Mouse (Mus musculus): Measurements from ENCODE around the gene Prcc. TPM values are rescaled to one million over a fixed set of nuclear protein-coding genes. Genes with fewer than 3 reads are reported as not detected.
A peak's percentile ranks its signal among the peaks of the same experiment; 100 is the strongest.

Gene Prcc
- polyA plus RNA-seq, 1 experiment: 34.2 TPM

DNA sequence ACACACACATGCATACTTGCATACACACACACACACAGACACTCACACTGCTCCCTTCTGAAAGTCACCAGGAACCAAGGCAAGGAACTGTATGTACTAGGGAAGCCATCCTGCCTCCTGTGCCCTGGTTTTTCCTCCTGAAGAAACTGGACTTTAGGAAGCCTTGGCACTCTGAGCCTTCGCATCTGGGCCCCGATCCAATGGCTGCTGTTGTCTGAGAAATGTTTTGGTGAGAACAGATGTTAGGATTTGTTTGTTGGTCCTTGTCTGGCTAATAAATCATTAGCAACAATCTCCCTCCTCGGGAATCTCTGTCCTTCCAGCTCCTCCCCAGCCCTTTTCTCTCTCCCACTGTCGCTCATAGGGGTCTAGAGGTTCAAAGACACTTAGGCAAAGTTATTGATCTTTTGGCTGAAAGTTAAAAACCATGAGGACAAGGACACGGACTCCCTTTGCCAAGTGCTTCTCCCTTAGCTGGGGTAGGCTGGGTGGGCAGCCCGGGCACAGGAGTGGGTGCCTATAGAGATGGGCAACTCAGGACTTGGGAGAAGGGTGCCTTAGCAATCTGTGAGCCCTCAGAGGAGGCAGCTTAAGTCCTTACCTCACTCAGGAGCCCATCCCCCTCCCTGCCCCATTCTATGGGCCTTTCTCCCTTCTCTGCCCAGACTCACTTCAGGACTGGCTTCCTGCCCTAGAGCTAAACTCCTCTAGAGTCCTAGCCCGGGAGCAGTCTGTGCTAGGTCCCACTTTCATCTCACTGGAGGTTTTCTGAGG, 30.4 kb downstream of the Prcc start:
- Histone ChIP-seq H3K27ac (ENCODE audit: insufficient read depth, low read length) (no peak overlapping the region), H3K4me1 (ENCODE audit: control insufficient read depth, insufficient read depth, low read length) (peaks cover 4% of the 10 kb centered on the region; the same call in 1 of the 2 replicates), H3K4me3 (ENCODE audit: insufficient read depth, low read length) (no peak overlapping the region)
- no peak for TF ChIP-seq CTCF (IDR thresholded peaks at IDR 0.05; ENCODE audit: borderline replicate concordance, insufficient read depth, low read length)
- no peak for TF ChIP-seq POLR2A (IDR thresholded peaks at IDR 0.05; ENCODE audit: low read depth, low read length)

DNA sequence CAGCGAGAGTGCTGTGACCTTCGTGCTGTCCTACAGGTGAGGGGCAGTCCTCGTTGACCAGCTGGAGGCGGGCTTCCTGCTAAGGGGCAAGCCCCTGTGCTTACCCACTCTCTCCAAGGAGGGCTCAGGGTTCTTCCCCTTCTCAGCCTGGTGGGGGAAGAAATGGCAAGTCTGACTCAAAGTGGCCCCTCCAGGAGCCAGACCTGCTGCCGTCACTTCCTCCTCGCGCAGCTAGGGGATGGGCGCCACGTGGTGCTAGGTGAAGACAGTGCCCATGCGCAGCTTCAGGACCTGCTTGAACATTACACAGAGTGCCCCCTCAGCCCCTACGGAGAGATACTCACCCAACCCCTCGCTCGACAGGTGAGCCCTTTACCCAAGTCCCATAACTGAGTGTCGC, 36.3 kb downstream of the Prcc start:
- H3K4me3 ChIP-seq (ENCODE audit: insufficient read depth, low read length): no peak overlapping the region
- TF ChIP-seq POLR2A (IDR thresholded peaks at IDR 0.05; ENCODE audit: low read depth, low read length): no peak
- no peak for TF ChIP-seq CTCF (IDR thresholded peaks at IDR 0.05; ENCODE audit: borderline replicate concordance, insufficient read depth, low read length)
- no peaks in the 10 kb centered on the region for H3K4me1 ChIP-seq (ENCODE audit: control insufficient read depth, insufficient read depth, low read length)
- H3K27ac ChIP-seq (ENCODE audit: insufficient read depth, low read length): no peak overlapping the region

DNA sequence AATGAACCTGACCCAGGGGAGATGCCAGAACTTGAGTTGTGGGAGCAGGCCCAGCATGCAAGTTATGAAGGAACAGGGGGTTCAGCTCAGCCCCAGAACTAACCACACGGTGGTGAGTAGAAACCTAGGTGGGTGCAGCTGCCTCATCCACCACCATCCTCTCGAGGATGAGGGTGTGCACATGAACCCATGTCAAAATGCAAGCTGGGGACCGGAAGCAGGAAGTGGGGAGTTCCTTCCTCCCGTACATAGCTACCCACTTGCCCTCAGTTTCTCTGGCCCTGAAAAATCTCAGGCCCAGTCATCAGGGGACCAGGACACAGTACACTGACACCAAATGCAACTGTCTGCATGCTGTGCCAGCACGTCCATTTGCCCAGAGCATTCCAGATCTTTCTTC, 37.7 kb downstream of the Prcc start:
- no peak overlapping the region for H3K4me3 ChIP-seq (ENCODE audit: insufficient read depth, low read length)
- H3K27ac ChIP-seq (ENCODE audit: insufficient read depth, low read length): no peak overlapping the region
- no peak for TF ChIP-seq POLR2A (IDR thresholded peaks at IDR 0.05; ENCODE audit: low read depth, low read length)
- TF ChIP-seq CTCF (IDR thresholded peaks at IDR 0.05; ENCODE audit: borderline replicate concordance, insufficient read depth, low read length): no peak
- H3K4me1 ChIP-seq (ENCODE audit: control insufficient read depth, insufficient read depth, low read length): no peaks in the 10 kb centered on the region

DNA sequence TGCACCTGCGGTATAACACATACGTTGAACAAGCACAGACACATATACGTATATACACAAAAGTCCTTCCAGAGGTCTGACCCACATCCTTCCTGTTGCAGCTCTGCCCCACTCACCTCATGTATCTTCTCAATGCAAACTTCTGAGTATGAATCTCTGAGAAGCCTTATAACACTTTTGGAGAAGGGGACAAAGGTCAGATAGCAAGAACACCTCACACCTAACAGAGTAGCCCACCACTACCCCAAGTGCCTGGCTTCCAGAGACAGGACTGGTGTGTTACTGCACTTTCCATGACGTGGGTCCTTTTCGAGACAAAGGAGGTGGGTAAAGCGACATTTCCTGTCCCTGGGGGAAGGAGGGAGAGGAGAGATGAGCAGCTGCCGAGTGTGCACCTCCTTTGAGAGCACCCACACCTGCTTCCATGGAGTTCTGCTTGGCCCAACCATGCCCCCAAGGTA, 38.7 kb downstream of the Prcc start, which contains the start of gene Sh2d2a:
TSS of gene Sh2d2a (plus strand) at position 106 of the 461 bp plus-strand sequence.
- TF ChIP-seq CTCF (IDR thresholded peaks at IDR 0.05; ENCODE audit: borderline replicate concordance, insufficient read depth, low read length) (no peak), POLR2A (IDR thresholded peaks at IDR 0.05; ENCODE audit: low read depth, low read length) (no peak)
- no peak within 1 kb of the TSS for H3K4me3 ChIP-seq (ENCODE audit: insufficient read depth, low read length)
- H3K27ac ChIP-seq (ENCODE audit: insufficient read depth, low read length): no peak within 1 kb of the TSS
- H3K4me1 ChIP-seq (ENCODE audit: control insufficient read depth, insufficient read depth, low read length): no peaks in the 10 kb centered on the region

DNA sequence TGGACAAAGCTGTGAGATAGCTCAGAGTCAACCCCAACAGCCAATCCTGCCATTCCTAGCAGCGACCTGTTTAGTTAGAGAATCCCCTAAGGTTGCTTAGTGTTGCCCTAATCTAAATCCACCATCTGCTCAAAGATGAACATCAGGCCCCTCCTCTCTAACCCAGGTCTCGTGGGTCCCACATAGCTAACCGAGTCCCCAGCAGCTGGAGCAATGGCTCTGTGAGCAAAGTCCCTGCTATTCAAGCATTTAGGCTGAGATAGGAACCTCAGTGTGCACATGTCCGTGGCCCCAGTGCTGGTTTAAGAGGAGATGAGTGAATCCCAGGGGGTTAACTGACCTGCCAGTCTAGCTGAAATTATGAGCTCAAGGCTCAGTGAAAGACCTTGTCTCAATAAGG, 39.2 kb downstream of the Prcc start:
- no peak overlapping the region for H3K27ac ChIP-seq (ENCODE audit: insufficient read depth, low read length)
- TF ChIP-seq POLR2A (IDR thresholded peaks at IDR 0.05; ENCODE audit: low read depth, low read length) (no peak), CTCF (IDR thresholded peaks at IDR 0.05; ENCODE audit: borderline replicate concordance, insufficient read depth, low read length) (no peak)
- no peaks in the 10 kb centered on the region for H3K4me1 ChIP-seq (ENCODE audit: control insufficient read depth, insufficient read depth, low read length)
- H3K4me3 ChIP-seq (ENCODE audit: insufficient read depth, low read length): no peak overlapping the region

DNA sequence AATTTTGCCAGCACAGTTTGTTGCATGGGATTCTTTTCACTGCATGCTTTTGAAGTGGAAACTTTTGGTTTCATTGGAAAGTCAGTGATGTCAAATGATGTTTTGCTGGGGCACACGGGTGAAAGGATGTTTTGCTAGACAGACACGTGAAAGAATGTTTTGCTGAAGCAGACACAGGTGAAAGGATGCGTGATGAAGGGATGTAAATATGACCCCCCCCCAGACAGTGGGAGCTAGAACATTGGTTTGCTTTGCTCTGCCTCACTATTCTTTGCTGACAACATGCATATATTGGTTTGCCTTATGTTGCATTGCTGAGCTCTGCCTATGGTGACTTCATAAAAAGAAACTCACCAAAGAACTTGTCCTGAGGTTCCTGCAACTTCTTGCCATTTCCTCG, 40.4 kb downstream of the Prcc start:
- no peaks in the 10 kb centered on the region for H3K4me1 ChIP-seq (ENCODE audit: control insufficient read depth, insufficient read depth, low read length)
- no peak overlapping the region for H3K4me3 ChIP-seq (ENCODE audit: insufficient read depth, low read length)
- H3K27ac ChIP-seq (ENCODE audit: insufficient read depth, low read length): no peak overlapping the region
- TF ChIP-seq CTCF (IDR thresholded peaks at IDR 0.05; ENCODE audit: borderline replicate concordance, insufficient read depth, low read length) (no peak), POLR2A (IDR thresholded peaks at IDR 0.05; ENCODE audit: low read depth, low read length) (no peak)

DNA sequence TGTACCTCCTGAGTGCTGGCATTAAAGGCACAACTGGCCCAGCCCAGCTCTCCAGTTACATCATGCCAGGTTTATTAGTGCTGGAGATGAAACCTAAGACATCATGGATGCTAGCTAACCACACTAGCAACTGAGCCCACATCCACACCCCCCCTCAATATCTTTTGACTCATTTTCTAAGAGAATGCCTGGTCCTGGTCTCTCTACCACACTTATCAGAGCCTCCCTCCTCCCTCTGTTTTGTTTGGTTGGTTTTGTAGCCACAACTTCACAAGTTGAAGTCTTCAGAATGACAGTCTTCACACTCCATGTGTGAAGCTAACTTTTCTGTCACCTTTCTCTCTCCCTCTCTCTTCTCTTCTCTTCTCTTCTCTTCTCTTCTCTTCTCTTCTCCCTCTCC, 44.5 kb downstream of the Prcc start:
- H3K4me3 ChIP-seq (ENCODE audit: insufficient read depth, low read length): no peak overlapping the region
- no peaks in the 10 kb centered on the region for H3K4me1 ChIP-seq (ENCODE audit: control insufficient read depth, insufficient read depth, low read length)
- H3K27ac ChIP-seq (ENCODE audit: insufficient read depth, low read length): no peak overlapping the region
- no peak for TF ChIP-seq CTCF (IDR thresholded peaks at IDR 0.05; ENCODE audit: borderline replicate concordance, insufficient read depth, low read length)
- TF ChIP-seq POLR2A (IDR thresholded peaks at IDR 0.05; ENCODE audit: low read depth, low read length): no peak

DNA sequence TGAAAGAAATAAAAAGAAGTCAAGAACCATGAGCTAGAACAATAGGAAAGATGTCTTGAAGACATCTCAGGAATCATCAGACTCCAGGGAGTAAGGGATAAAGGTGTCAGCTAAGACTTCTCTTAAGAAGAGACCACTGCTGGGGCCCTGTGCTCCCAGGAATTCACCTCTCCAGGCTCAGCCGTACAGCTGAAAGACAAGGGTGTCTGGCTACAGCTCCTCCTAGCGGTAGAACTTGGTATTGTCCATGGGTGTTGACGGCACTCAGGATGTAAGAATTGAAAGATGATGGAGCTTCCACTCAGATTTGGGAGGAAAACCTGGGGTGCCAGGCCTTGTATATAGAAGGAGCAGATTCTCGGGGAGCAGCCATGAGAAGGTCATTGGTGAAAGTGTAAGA, 46.8 kb downstream of the Prcc start:
- Histone ChIP-seq H3K27ac (ENCODE audit: insufficient read depth, low read length) (no peak overlapping the region), H3K4me3 (ENCODE audit: insufficient read depth, low read length) (no peak overlapping the region), H3K4me1 (ENCODE audit: control insufficient read depth, insufficient read depth, low read length) (no peaks in the 10 kb centered on the region)
- TF ChIP-seq POLR2A (IDR thresholded peaks at IDR 0.05; ENCODE audit: low read depth, low read length) (no peak), CTCF (IDR thresholded peaks at IDR 0.05; ENCODE audit: borderline replicate concordance, insufficient read depth, low read length) (peak; percentile 79; the same call in 1 of the 2 replicates)

DNA sequence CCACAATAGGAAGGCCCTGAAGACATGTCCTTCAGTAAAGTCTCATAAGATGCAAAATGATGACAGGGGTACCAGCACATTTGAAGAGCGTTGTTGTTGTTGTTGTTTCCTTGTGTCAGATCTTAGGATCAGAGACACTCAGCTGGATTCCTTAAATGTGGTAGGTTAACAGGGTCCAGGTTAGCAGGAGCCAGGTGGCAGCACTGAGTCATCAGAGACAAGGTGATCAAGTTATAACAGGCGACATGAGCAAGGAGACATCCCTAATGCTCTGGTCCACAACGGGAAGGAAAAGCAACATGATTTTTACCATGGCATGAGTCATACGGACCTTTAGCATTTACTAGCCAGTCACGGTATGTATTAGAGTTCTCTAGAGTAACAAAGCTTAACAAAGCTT, 51.9 kb downstream of the Prcc start:
- Histone ChIP-seq H3K4me1 (ENCODE audit: control insufficient read depth, insufficient read depth, low read length) (no peaks in the 10 kb centered on the region), H3K27ac (ENCODE audit: insufficient read depth, low read length) (no peak overlapping the region), H3K4me3 (ENCODE audit: insufficient read depth, low read length) (no peak overlapping the region)
- TF ChIP-seq CTCF (IDR thresholded peaks at IDR 0.05; ENCODE audit: borderline replicate concordance, insufficient read depth, low read length) (no peak), POLR2A (IDR thresholded peaks at IDR 0.05; ENCODE audit: low read depth, low read length) (no peak)

DNA sequence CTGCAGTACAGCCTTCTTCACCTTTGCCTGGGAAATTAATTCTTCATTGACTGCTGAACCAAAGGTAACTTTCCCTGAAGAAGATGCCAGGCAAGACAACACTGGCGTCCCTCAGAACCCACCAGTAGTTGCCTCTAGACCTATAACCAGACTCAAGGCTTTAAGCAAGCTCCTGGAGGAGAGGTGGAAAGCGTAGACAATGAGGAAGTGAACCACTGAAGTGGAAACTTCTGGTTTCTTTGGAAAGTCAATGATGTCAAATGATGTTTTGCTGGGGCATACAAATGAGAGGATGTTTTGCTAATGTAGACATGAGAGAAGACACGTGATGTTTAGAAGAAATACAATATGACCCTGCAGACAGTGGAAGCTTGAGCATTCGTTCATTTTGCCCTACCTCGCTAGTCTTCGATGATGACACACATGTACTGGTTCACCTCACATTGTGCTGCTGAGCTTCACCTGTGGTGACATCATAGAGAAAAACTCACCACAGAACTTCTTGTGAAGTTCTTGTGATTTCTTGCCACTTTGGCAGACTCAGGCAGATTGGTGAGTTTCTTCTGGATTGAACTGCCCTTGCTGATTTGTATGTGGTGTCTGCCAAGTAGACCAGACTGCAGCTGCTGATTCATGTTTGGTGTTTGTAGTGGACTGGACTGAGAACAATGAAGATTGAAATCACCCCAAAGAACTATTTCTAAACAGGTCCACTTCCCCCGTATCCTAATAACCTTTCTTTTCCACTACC, 53.1 kb downstream of the Prcc start:
- H3K4me3 ChIP-seq (ENCODE audit: insufficient read depth, low read length): no peak overlapping the region
- no peak overlapping the region for H3K27ac ChIP-seq (ENCODE audit: insufficient read depth, low read length)
- no peaks in the 10 kb centered on the region for H3K4me1 ChIP-seq (ENCODE audit: control insufficient read depth, insufficient read depth, low read length)
- TF ChIP-seq CTCF (IDR thresholded peaks at IDR 0.05; ENCODE audit: borderline replicate concordance, insufficient read depth, low read length): no peak

Measured in embryonic fibroblast, embryonic 13.5 days (primary cell).